Mouse (Mus musculus) heart, postnatal 0 days (tissue): ENCODE measurements around the gene Dytn. TPM values are rescaled to one million over a fixed set of nuclear protein-coding genes. Genes with fewer than 3 reads are reported as not detected.
"Not testable (repeated sequence)": the region's sequence is repeated elsewhere in the genome, so short reads cannot be mapped to it uniquely, and the experiment has no call there.

Experiments used
- ATAC-seq: fragments of 200-750 bp; cut with Nextera tagmentation; 2 replicates; pipeline ENCODE4 v1.8.0; 2017; ENCODE audit warnings: low read depth, moderate number of reproducible peaks, moderate library complexity; ENCODE audit not compliant: insufficient read depth
- DNase-seq: peaks from one replicate; pipeline ENCODE4 v3.0.0-alpha.2; 2016; ENCODE audit warnings: low spot score
- H3K27ac ChIP-seq: fragments of 300-500 bp; sonication (generic); 2 replicates; pipeline ENCODE4 v1.5.1; 2014; ENCODE audit warnings: low read depth, mild to moderate bottlenecking
- H3K27me3 ChIP-seq: fragments of 300-500 bp; sonication (generic); 2 replicates; pipeline ENCODE4 v1.6.1; 2014; ENCODE audit warnings: low read length, mixed read lengths; ENCODE audit not compliant: control insufficient read depth, insufficient read depth
- H3K36me3 ChIP-seq: fragments of 300-500 bp; sonication (generic); replicated peaks from 2 replicates; pipeline ENCODE4 v1.6.1; 2014; ENCODE audit warnings: low read length, mixed read lengths; ENCODE audit not compliant: control insufficient read depth, insufficient read depth
- H3K4me1 ChIP-seq: fragments of 300-500 bp; sonication (generic); 2 replicates; pipeline ENCODE4 v1.6.1; 2014; ENCODE audit warnings: antibody characterized with exemption; ENCODE audit not compliant: control insufficient read depth, insufficient read depth
- H3K4me2 ChIP-seq: fragments of 300-500 bp; sonication (generic); 2 replicates; pipeline ENCODE4 v1.6.1; 2014; ENCODE audit warnings: low read depth, mild to moderate bottlenecking, low read length, moderate library complexity
- H3K4me3 ChIP-seq: fragments of 300-500 bp; sonication (generic); 2 replicates; pipeline ENCODE4 v1.5.1; 2014; ENCODE audit warnings: low read depth, low read length
- H3K9ac ChIP-seq: fragments of 300-500 bp; sonication (generic); replicated peaks from 2 replicates; pipeline ENCODE4 v1.6.1; 2014; ENCODE audit warnings: low read depth, low read length, mixed read lengths
- H3K9me3 ChIP-seq: fragments of 300-500 bp; sonication (generic); replicated peaks from 2 replicates; pipeline ENCODE4 v1.6.1; 2016; ENCODE audit warnings: low read length; ENCODE audit not compliant: control insufficient read depth
- CTCF ChIP-seq: IDR thresholded peaks from 2 replicates; pipeline ENCODE4 v1.5.1; 2016; ENCODE audit warnings: antibody characterized with exemption, control low read depth, low read depth
- EP300 ChIP-seq: IDR thresholded peaks from 2 replicates; pipeline ENCODE4 v1.6.1; 2016; ENCODE audit warnings: antibody characterized with exemption, low read depth
- WGBS: fragments of 180-500 bp; shearing (Covaris S2); extraction: QIAGEN DNeasy Blood & Tissue Kit; methylation state at CpG from one replicate; pipeline ENCODE4 v1.1.7; 2014; 5-methylcytosine and 5-hydroxymethylcytosine counted together
- polyA plus RNA-seq: library from polyadenylated mRNA; unstranded; fragments of >200 nt; fragmentation: Nextera tagmentation; extraction: Ambion mirVana; gene quantifications from 2 replicates; pipeline ENCODE4 v1.2.1, GENCODE M21; 2015
- total RNA-seq: library from RNA; depleted of rRNA; stranded (reverse); fragments of >200 nt; gene quantifications from 2 replicates; pipeline ENCODE4 v1.2.3, GENCODE M21; 2014; ENCODE audit warnings: low replicate concordance

Dytn gene
- total and polyA plus RNA-seq, 2 experiments from 2014 or later: not detected

- no peaks in the 10 kb centered on the region for H3K36me3 ChIP-seq
- no peaks in the 10 kb centered on the region for H3K4me1 ChIP-seq
- H3K9me3 ChIP-seq: no peaks in the 10 kb centered on the region
- no peak for DNase-seq
- WGBS: 86% methylated on average over 2 of the region's 2 CpGs
- H3K4me2 ChIP-seq: no peak overlapping the region
- H3K4me3 ChIP-seq: no peak overlapping the region
- TF ChIP-seq CTCF: no peak
- TF ChIP-seq EP300: no peak
- no peak overlapping the region for H3K27ac ChIP-seq
- no peak for ATAC-seq
- H3K27me3 ChIP-seq: no peaks in the 10 kb centered on the region
- no peak overlapping the region for H3K9ac ChIP-seq
These were observed 20.6 kb downstream of the Dytn start for GRCm38 (mm10) chr1:63666089-63666488.

GRCm38 (mm10) chr1:63659591-63659990 lies 27.1 kb downstream of the Dytn start:
- TF ChIP-seq EP300: no peak
- peak; percentile 77 for TF ChIP-seq CTCF
- no peak overlapping the region for H3K27ac ChIP-seq
- peak; percentile 47 for DNase-seq
- H3K27me3 ChIP-seq: peaks cover 11% of the 10 kb centered on the region; the same call in 1 of the 2 replicates
- H3K4me3 ChIP-seq: no peak overlapping the region
- ATAC-seq: no peak
- H3K9me3 ChIP-seq: no peaks in the 10 kb centered on the region
- H3K4me2 ChIP-seq: no peak overlapping the region
- H3K36me3 ChIP-seq: no peaks in the 10 kb centered on the region
- H3K9ac ChIP-seq: no peak overlapping the region
- WGBS: 3% methylated on average over 7 of the region's 7 CpGs
- H3K4me1 ChIP-seq: no peaks in the 10 kb centered on the region

GRCm38 (mm10) chr1:63658016-63658415 lies 28.7 kb downstream of the Dytn start:
- ATAC-seq (no peak), DNase-seq (peak; percentile 49)
- 11% methylated on average over 6 of the region's 6 CpGs for WGBS
- no peaks in the 10 kb centered on the region for H3K9me3 ChIP-seq
- H3K4me1 ChIP-seq: no peaks in the 10 kb centered on the region
- H3K4me3 ChIP-seq: no peak overlapping the region
- no peak overlapping the region for H3K4me2 ChIP-seq
- peak; percentile 63 for TF ChIP-seq CTCF
- no peak for TF ChIP-seq EP300
- no peak overlapping the region for H3K9ac ChIP-seq
- no peaks in the 10 kb centered on the region for H3K36me3 ChIP-seq
- H3K27me3 ChIP-seq: peaks cover 11% of the 10 kb centered on the region; the same call in 1 of the 2 replicates
- H3K27ac ChIP-seq: no peak overlapping the region

- no peaks in the 10 kb centered on the region for H3K27me3 ChIP-seq
- TF ChIP-seq CTCF (no peak), EP300 (no peak)
- H3K4me3 ChIP-seq: no peak overlapping the region
- DNase-seq (no peak), ATAC-seq (no peak)
- no peak overlapping the region for H3K4me2 ChIP-seq
- no peak overlapping the region for H3K27ac ChIP-seq
- H3K4me1 ChIP-seq: no peaks in the 10 kb centered on the region
- H3K9me3 ChIP-seq: no peaks in the 10 kb centered on the region
- no peak overlapping the region for H3K9ac ChIP-seq
- H3K36me3 ChIP-seq: no peaks in the 10 kb centered on the region
- WGBS: 62% methylated on average over 6 of the region's 6 CpGs
These were observed 46.8 kb downstream of the Dytn start for GRCm38 (mm10) chr1:63639921-63640320.

GRCm38 (mm10) chr1:63630390-63630789 lies 56.3 kb downstream of the Dytn start:
- not testable (repeated sequence) for ATAC-seq, H3K9ac ChIP-seq, H3K27me3 ChIP-seq, DNase-seq, H3K4me3 ChIP-seq, H3K4me1 ChIP-seq, H3K4me2 ChIP-seq, H3K27ac ChIP-seq, H3K9me3 ChIP-seq, H3K36me3 ChIP-seq

- Histone ChIP-seq H3K4me3 (no peak overlapping the region), H3K36me3 (no peaks in the 10 kb centered on the region), H3K9me3 (peaks cover 9% of the 10 kb centered on the region; the same call in 1 of the 2 replicates), H3K27ac (no peak overlapping the region), H3K4me2 (no peak overlapping the region), H3K27me3 (no peaks in the 10 kb centered on the region), H3K9ac (no peak overlapping the region), H3K4me1 (no peaks in the 10 kb centered on the region)
- DNase-seq: peak; percentile 7
- TF ChIP-seq EP300: no peak
- TF ChIP-seq CTCF: no peak
- 34% methylated on average over 2 of the region's 2 CpGs for WGBS
- ATAC-seq: no peak
These were observed 58.5 kb downstream of the Dytn start for GRCm38 (mm10) chr1:63628211-63628610.
